Mouse (Mus musculus): ENCODE data around the gene Cryba4. TPM values are rescaled to one million over a fixed set of nuclear protein-coding genes. Genes with fewer than 3 reads are reported as not detected.

The Cryba4 gene
- polyA plus RNA-seq, 1 experiment from 2014 or later = 1.0 TPM

DNA sequence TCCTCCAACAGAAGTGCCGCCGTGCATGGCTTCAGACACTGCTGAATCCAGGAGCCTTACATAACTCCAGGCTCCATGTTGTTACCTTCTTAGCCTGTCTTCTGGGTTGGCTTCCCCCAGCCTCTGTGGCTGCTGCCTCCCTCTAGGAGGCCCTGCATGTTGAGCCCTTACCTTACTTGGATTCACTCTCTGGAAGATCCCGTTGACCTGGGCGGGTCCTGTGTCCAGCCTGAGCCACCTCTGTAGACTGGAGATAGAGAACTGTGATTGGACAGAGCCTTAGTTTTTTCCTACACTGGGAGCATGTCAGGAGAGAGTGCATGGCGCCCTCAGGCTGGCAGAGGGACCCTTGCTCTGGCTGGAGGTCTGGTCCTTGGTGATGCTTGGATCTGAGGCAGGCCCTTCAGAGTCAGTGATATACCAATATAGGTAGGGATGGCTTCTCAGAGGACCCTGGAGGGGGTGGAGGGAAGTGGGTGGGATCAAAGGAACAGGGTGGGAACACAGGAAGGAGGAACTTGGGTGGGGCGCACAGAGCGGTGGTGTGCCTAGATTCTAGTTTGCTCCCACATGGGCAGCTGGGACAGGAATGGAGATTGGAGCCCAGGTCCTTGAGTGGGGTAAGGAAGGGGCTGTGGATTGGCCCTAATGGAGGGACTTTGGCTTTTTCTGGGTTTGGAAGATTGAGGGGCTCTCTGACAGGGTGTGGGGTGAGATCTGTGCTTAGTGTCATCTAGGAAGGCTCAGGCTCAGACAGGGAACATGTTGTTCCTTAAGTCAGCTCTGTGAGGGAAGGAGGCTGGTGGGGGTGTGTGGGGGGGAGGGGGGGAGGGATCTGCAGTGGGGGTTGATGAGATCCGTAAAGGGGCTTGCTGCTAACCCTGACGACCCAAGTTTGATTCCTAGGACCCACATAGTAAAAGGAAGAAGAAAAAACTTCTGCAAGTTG, 36.1 kb upstream of the Cryba4 start:
- H3K4me3 ChIP-seq (ENCODE audit: low read depth, low read length) = no peak overlapping the region
- H3K27ac ChIP-seq (ENCODE audit: low read length) = no peak overlapping the region

GRCm38 (mm10) chr5:112287652-112288051, 35.3 kb upstream of the Cryba4 start:
- Histone ChIP-seq H3K4me3 (ENCODE audit: low read depth, low read length) (no peak overlapping the region), H3K36me3 (ENCODE audit: control insufficient read depth, insufficient read depth, low read length) (no peaks in the 10 kb centered on the region), H3K27me3 (ENCODE audit: control insufficient read depth, insufficient read depth, low read depth, low read length) (no peaks in the 10 kb centered on the region), H3K27ac (ENCODE audit: low read length) (no peak overlapping the region), H3K9ac (ENCODE audit: low read depth, low read length) (no peak overlapping the region), H3K4me1 (ENCODE audit: control insufficient read depth, insufficient read depth, low read length) (no peaks in the 10 kb centered on the region), H3K9me3 (replicated peaks; ENCODE audit: control insufficient read depth, low read length, poor library complexity, severe bottlenecking) (no peaks in the 10 kb centered on the region), H3K4me2 (ENCODE audit: low read length) (no peak overlapping the region)
- no peak for ATAC-seq
- WGBS = 88% methylated on average over 2 of the region's 2 CpGs

More for the DNA sequence above, 36.1 kb upstream of the Cryba4 start:
- Histone ChIP-seq H3K4me2 (ENCODE audit: low read length) (no peak overlapping the region), H3K4me1 (ENCODE audit: control insufficient read depth, insufficient read depth, low read length) (no peaks in the 10 kb centered on the region), H3K36me3 (ENCODE audit: control insufficient read depth, insufficient read depth, low read length) (no peaks in the 10 kb centered on the region), H3K27me3 (ENCODE audit: control insufficient read depth, insufficient read depth, low read depth, low read length) (no peaks in the 10 kb centered on the region), H3K9ac (ENCODE audit: low read depth, low read length) (no peak overlapping the region), H3K9me3 (replicated peaks; ENCODE audit: control insufficient read depth, low read length, poor library complexity, severe bottlenecking) (no peaks in the 10 kb centered on the region)
- WGBS = 82% methylated on average over 9 of the region's 9 CpGs
- no peak for ATAC-seq

DNA sequence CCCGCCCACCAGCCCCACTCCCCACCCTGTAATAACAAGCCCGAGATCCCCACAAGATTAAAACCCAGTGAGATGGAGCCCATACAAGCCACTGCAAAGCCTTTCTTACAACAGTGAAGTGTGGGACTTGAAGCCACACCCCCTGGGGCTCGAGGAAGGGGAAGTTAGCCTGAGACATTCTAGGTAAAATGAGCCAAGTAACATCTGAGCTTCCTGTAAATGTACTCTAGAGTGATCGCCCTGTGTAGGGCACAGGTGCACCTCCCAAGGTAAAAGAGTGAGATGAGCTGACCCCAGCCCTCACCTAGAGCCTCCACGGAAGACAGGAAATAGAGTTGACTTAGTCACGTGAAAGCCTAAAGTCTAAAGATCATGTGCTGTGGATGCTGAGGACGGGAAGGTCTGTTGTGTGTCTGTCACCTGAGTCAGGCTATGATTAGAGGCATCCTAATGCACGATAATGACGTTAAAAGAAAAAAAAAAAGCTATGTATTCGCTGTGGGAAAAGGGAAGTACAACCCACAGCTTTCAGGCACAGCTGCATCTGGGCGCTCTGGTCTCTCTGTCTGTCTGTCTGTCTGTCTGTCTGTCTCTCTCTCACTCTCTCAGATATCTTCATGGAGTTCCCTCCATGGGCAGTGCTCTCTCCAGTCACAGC, 34.8 kb upstream of the Cryba4 start:
- no peak for ATAC-seq
- no peak overlapping the region for H3K4me2 ChIP-seq (ENCODE audit: low read length)
- no peak overlapping the region for H3K4me3 ChIP-seq (ENCODE audit: low read depth, low read length)
- H3K27ac ChIP-seq (ENCODE audit: low read length) = no peak overlapping the region
- H3K9ac ChIP-seq (ENCODE audit: low read depth, low read length) = no peak overlapping the region
- no peaks in the 10 kb centered on the region for H3K27me3 ChIP-seq (ENCODE audit: control insufficient read depth, insufficient read depth, low read depth, low read length)
- H3K9me3 ChIP-seq (replicated peaks; ENCODE audit: control insufficient read depth, low read length, poor library complexity, severe bottlenecking) = no peaks in the 10 kb centered on the region
- H3K4me1 ChIP-seq (ENCODE audit: control insufficient read depth, insufficient read depth, low read length) = peaks cover 3% of the 10 kb centered on the region
- WGBS = 83% methylated on average over 11 of the region's 11 CpGs
- H3K36me3 ChIP-seq (ENCODE audit: control insufficient read depth, insufficient read depth, low read length) = no peaks in the 10 kb centered on the region

GRCm38 (mm10) chr5:112286608-112286983, 34.3 kb upstream of the Cryba4 start:
- WGBS = 80% methylated on average over 2 of the region's 2 CpGs
- H3K9me3 ChIP-seq (replicated peaks; ENCODE audit: control insufficient read depth, low read length, poor library complexity, severe bottlenecking) = no peaks in the 10 kb centered on the region
- H3K4me3 ChIP-seq (ENCODE audit: low read depth, low read length) = no peak overlapping the region
- peaks cover 4% of the 10 kb centered on the region for H3K4me1 ChIP-seq (ENCODE audit: control insufficient read depth, insufficient read depth, low read length)
- no peak for ATAC-seq
- H3K4me2 ChIP-seq (ENCODE audit: low read length) = no peak overlapping the region
- no peaks in the 10 kb centered on the region for H3K36me3 ChIP-seq (ENCODE audit: control insufficient read depth, insufficient read depth, low read length)
- H3K9ac ChIP-seq (ENCODE audit: low read depth, low read length) = no peak overlapping the region
- H3K27me3 ChIP-seq (ENCODE audit: control insufficient read depth, insufficient read depth, low read depth, low read length) = no peaks in the 10 kb centered on the region
- no peak overlapping the region for H3K27ac ChIP-seq (ENCODE audit: low read length)

DNA sequence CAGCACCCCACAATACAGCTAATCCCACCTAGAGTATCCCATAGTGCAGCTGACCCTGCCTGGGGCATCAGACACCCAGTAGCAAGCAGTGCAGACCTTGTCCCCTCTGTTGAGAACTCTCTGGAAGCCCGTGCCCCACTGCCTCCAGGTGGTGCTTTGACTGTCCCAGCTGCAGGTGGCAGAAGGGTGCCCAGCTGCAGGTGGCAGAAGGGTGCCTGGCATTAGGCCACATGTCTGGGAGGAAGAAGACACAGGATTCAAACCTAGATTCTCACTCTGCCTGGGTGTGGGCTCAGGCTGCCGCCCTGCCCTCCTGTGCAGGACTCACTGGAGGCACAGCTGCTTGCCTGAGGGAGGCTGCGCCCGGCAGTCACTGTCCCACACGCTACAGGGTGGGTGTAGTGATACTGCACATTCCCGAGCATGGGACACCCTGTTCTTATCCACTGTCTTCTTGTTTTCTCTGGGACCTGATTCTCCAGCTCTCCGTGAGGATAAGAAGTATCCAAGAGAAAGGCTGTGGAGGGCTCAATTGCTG, 33.3 kb upstream of the Cryba4 start:
- Histone ChIP-seq H3K9ac (ENCODE audit: low read depth, low read length) (0 out of 2 replicates have a peak overlapping the region, but pooled peaks have one; percentile 12), H3K36me3 (ENCODE audit: control insufficient read depth, insufficient read depth, low read length) (no peaks in the 10 kb centered on the region), H3K4me2 (ENCODE audit: low read length) (no peak overlapping the region), H3K4me3 (ENCODE audit: low read depth, low read length) (no peak overlapping the region), H3K4me1 (ENCODE audit: control insufficient read depth, insufficient read depth, low read length) (peaks cover 4% of the 10 kb centered on the region), H3K9me3 (replicated peaks; ENCODE audit: control insufficient read depth, low read length, poor library complexity, severe bottlenecking) (no peaks in the 10 kb centered on the region), H3K27ac (ENCODE audit: low read length) (no peak overlapping the region), H3K27me3 (ENCODE audit: control insufficient read depth, insufficient read depth, low read depth, low read length) (no peaks in the 10 kb centered on the region)
- WGBS = 91% methylated on average over 7 of the region's 7 CpGs
- ATAC-seq = no peak

DNA sequence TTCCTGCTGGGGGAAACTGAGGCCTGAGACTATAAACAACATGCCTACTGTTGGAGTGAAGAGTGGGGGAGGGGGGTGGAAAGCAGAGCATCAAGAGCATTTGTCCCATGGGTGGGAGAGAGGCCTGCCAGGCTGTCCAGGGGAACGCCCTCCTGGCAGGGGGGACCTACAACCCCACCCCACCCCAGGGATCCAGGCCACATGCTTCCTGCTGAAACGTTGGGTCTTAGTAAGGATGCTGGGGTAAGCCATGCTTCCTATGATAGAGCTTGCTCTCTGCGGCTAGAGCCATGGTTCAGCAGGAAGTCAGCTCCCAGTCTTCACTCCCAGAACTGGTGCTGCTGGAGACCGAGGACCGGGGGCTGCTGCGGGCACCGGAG, 31.9 kb upstream of the Cryba4 start:
- H3K9ac ChIP-seq (ENCODE audit: low read depth, low read length) = no peak overlapping the region
- no peaks in the 10 kb centered on the region for H3K9me3 ChIP-seq (replicated peaks; ENCODE audit: control insufficient read depth, low read length, poor library complexity, severe bottlenecking)
- H3K36me3 ChIP-seq (ENCODE audit: control insufficient read depth, insufficient read depth, low read length) = no peaks in the 10 kb centered on the region
- ATAC-seq = no peak
- WGBS = 81% methylated on average over 7 of the region's 7 CpGs
- H3K4me3 ChIP-seq (ENCODE audit: low read depth, low read length) = no peak overlapping the region
- H3K27ac ChIP-seq (ENCODE audit: low read length) = no peak overlapping the region
- peaks cover 4% of the 10 kb centered on the region for H3K4me1 ChIP-seq (ENCODE audit: control insufficient read depth, insufficient read depth, low read length)
- H3K4me2 ChIP-seq (ENCODE audit: low read length) = no peak overlapping the region
- H3K27me3 ChIP-seq (ENCODE audit: control insufficient read depth, insufficient read depth, low read depth, low read length) = no peaks in the 10 kb centered on the region

GRCm38 (mm10) chr5:112283543-112284202, 31.4 kb upstream of the Cryba4 start:
- H3K4me1 ChIP-seq (ENCODE audit: control insufficient read depth, insufficient read depth, low read length) = peaks cover 6% of the 10 kb centered on the region
- no peak overlapping the region for H3K4me2 ChIP-seq (ENCODE audit: low read length)
- whole genome bisulfite sequencing = 83% methylated on average over 10 of the region's 10 CpGs
- H3K9ac ChIP-seq (ENCODE audit: low read depth, low read length) = no peak overlapping the region
- H3K36me3 ChIP-seq (ENCODE audit: control insufficient read depth, insufficient read depth, low read length) = no peaks in the 10 kb centered on the region
- no peak overlapping the region for H3K4me3 ChIP-seq (ENCODE audit: low read depth, low read length)
- H3K9me3 ChIP-seq (replicated peaks; ENCODE audit: control insufficient read depth, low read length, poor library complexity, severe bottlenecking) = no peaks in the 10 kb centered on the region
- no peak for ATAC-seq
- H3K27ac ChIP-seq (ENCODE audit: low read length) = no peak overlapping the region
- no peaks in the 10 kb centered on the region for H3K27me3 ChIP-seq (ENCODE audit: control insufficient read depth, insufficient read depth, low read depth, low read length)

DNA sequence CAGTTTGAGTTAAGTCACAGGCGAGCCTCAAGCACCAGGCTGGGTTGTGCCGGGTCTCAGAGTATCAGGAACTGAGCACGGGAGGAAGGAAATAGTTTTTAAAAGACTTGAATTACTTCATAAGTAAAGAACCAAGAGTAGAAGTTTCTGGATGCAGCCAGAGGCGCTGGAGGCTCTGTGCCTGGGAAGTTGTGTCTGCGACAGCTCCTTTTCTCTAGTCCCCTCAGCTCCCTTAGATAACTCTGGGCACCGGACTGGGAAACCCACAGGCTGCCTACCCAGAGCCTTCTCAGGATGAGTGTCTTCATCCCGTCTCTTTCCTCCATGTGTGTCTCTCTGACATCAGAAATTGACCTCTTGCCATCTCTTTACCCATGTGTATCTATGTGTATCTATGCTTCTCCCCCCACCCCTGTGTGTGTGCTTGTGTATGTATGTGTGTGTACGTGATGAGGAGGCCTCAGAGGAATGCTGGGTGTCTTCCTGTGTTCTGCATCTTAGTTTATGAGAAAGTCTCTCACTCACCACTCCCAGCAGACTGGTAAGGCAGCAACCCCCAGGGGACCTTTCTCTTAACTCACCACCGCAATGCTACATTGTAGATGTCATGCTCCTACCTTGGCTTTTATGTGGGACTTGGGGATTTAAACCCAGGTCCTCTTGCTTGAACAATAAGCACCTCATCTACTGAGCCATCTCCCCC, 30.6 kb upstream of the Cryba4 start:
- no peak overlapping the region for H3K4me3 ChIP-seq (ENCODE audit: low read depth, low read length)
- H3K9ac ChIP-seq (ENCODE audit: low read depth, low read length) = no peak overlapping the region
- H3K9me3 ChIP-seq (replicated peaks; ENCODE audit: control insufficient read depth, low read length, poor library complexity, severe bottlenecking) = no peaks in the 10 kb centered on the region
- no peak overlapping the region for H3K4me2 ChIP-seq (ENCODE audit: low read length)
- peaks cover 6% of the 10 kb centered on the region for H3K4me1 ChIP-seq (ENCODE audit: control insufficient read depth, insufficient read depth, low read length)
- no peak overlapping the region for H3K27ac ChIP-seq (ENCODE audit: low read length)
- WGBS = 82% methylated on average over 9 of the region's 9 CpGs
- H3K36me3 ChIP-seq (ENCODE audit: control insufficient read depth, insufficient read depth, low read length) = no peaks in the 10 kb centered on the region
- no peaks in the 10 kb centered on the region for H3K27me3 ChIP-seq (ENCODE audit: control insufficient read depth, insufficient read depth, low read depth, low read length)
- ATAC-seq = no peak

All from midbrain, embryonic 16.5 days (tissue).